Mouse (Mus musculus) intestine, postnatal 0 days (tissue): Measurements from ENCODE around the gene Mamdc2. TPM values are rescaled to one million over a fixed set of nuclear protein-coding genes. Genes with fewer than 3 reads are reported as not detected.
A peak's percentile ranks its signal among the peaks of the same experiment; 100 is the strongest.

Experiments
- ATAC-seq: fragments of 200-750 bp; cut with Nextera tagmentation; 2 replicates; pipeline ENCODE4 v1.8.0; 2017; ENCODE audit warnings: mild to moderate bottlenecking, moderate TSS enrichment, moderate library complexity
- H3K27ac ChIP-seq: fragments of 300-500 bp; sonication (generic); 2 replicates; pipeline ENCODE4 v1.5.1; 2014; ENCODE audit warnings: mild to moderate bottlenecking, low read depth, low read length, moderate library complexity
- H3K27me3 ChIP-seq: fragments of 300-500 bp; sonication (generic); replicated peaks from 2 replicates; pipeline ENCODE4 v1.6.1; 2014; ENCODE audit warnings: low read length, mixed read lengths; ENCODE audit not compliant: control insufficient read depth, insufficient read depth
- H3K36me3 ChIP-seq: fragments of 300-500 bp; sonication (generic); 2 replicates; pipeline ENCODE4 v1.6.1; 2014; ENCODE audit warnings: mild to moderate bottlenecking, moderate library complexity; ENCODE audit not compliant: control insufficient read depth, insufficient read depth
- H3K4me1 ChIP-seq: fragments of 300-500 bp; sonication (generic); replicated peaks from 2 replicates; pipeline ENCODE4 v1.6.1; 2014; ENCODE audit warnings: antibody characterized with exemption, low read length, mixed read lengths; ENCODE audit not compliant: control insufficient read depth, insufficient read depth
- H3K4me2 ChIP-seq: fragments of 300-500 bp; sonication (generic); replicated peaks from 2 replicates; pipeline ENCODE4 v1.6.1; 2014; ENCODE audit warnings: low read depth, mild to moderate bottlenecking, moderate library complexity
- H3K4me3 ChIP-seq: fragments of 300-500 bp; sonication (generic); 2 replicates; pipeline ENCODE4 v1.5.1; 2014; ENCODE audit warnings: low read depth, low read length
- H3K9ac ChIP-seq: fragments of 300-500 bp; sonication (generic); 2 replicates; pipeline ENCODE4 v1.6.1; 2014; ENCODE audit warnings: mild to moderate bottlenecking, low read depth, low read length
- H3K9me3 ChIP-seq: fragments of 300-500 bp; sonication (generic); 2 replicates; pipeline ENCODE4 v1.6.1; 2016; ENCODE audit warnings: mixed run types; ENCODE audit not compliant: control insufficient read depth
- CTCF ChIP-seq: sonication (generic); IDR thresholded peaks from 2 replicates; pipeline ENCODE4 v1.5.1; 2016; ENCODE audit warnings: low read depth, mild to moderate bottlenecking, control low read depth, antibody characterized with exemption, moderate library complexity
- WGBS: fragments of 180-500 bp; shearing (Covaris S2); extraction: QIAGEN DNeasy Blood & Tissue Kit; methylation state at CpG from one replicate; pipeline ENCODE4 v1.1.7; 2014; 5-methylcytosine and 5-hydroxymethylcytosine counted together
- polyA plus RNA-seq: library from polyadenylated mRNA; unstranded; fragments of >200 nt; fragmentation: Nextera tagmentation; extraction: Ambion mirVana; gene quantifications from 2 replicates; pipeline ENCODE4 v1.2.1, GENCODE M21; 2015

Mamdc2 gene
- polyA plus RNA-seq, 1 experiment from 2014 or later, result 2.6 TPM

GRCm38 (mm10) chr19:23410328-23410727, 37.9 kb downstream of the Mamdc2 start:
- Histone ChIP-seq H3K4me3 (no peak overlapping the region), H3K9me3 (no peaks in the 10 kb centered on the region), H3K4me1 (no peaks in the 10 kb centered on the region), H3K4me2 (no peak overlapping the region), H3K9ac (no peak overlapping the region), H3K27ac (no peak overlapping the region), H3K36me3 (no peaks in the 10 kb centered on the region), H3K27me3 (no peaks in the 10 kb centered on the region)
- 62% methylated on average over 4 of the region's 4 CpGs for WGBS
- no peak for TF ChIP-seq CTCF
- no peak for ATAC-seq

DNA sequence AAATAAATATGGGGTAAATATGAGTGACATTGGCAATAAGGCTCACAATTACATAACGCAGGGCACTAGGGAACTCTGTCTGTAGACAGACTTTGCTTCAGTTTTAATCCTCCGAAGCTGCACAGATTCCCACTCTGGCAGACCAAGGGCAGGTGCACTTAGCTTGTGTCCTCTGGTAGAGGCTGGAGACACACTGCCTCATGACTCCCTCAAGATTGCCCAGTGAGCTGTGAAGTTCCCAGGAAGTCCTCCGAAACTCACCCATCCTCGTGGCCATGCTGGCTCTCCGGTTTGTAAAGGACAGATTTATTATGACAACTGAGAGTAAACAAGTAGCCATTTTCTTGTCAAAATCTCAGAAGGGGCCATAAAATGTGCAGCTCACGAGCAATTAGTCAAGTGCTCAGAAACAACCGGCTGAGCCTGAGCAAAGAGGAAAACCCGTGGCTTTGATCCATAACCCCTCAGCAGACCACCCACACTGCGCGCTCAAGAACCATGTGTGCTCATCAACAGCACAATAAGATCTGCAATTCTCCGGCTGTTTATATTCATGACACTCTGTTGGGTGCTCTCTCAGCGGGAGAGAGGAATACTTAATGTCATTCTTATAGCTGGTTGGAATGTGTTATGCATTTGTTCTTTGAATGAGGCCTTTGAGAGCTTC, 46.6 kb downstream of the Mamdc2 start:
- Histone ChIP-seq H3K4me3 (no peak overlapping the region), H3K4me1 (no peaks in the 10 kb centered on the region), H3K4me2 (no peak overlapping the region), H3K27ac (no peak overlapping the region), H3K27me3 (no peaks in the 10 kb centered on the region), H3K9ac (no peak overlapping the region), H3K36me3 (no peaks in the 10 kb centered on the region), H3K9me3 (no peaks in the 10 kb centered on the region)
- ATAC-seq, result 0 out of 2 replicates have a peak, but pooled peaks have one; percentile 45
- WGBS, result 33% methylated on average over 12 of the region's 12 CpGs
- no peak for TF ChIP-seq CTCF

GRCm38 (mm10) chr19:23400485-23400884, 47.8 kb downstream of the Mamdc2 start:
- no peak for TF ChIP-seq CTCF

DNA sequence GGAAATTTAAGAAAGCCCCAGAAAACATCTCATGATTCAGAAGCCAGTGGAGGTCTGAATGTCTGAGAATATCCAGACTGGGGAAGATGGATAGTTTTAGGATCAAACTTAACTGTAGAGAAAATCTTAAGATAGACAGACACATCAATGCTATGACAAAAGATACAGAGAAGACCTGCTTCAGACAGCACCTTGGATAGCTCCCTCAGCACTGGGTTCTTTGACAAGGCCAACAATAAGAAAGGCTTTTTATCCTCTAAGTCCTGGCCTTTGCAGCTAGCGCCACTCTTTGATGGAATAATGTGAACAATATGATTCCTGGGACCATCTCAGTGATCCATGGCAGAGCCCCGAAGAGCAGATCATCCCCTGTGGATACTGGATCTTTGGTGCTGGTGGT, 52.3 kb downstream of the Mamdc2 start:
- no peak for ATAC-seq
- no peaks in the 10 kb centered on the region for H3K4me1 ChIP-seq
- no peak overlapping the region for H3K4me2 ChIP-seq
- no peaks in the 10 kb centered on the region for H3K36me3 ChIP-seq
- H3K27me3 ChIP-seq, result no peaks in the 10 kb centered on the region
- no peak for TF ChIP-seq CTCF
- H3K4me3 ChIP-seq, result no peak overlapping the region
- no peak overlapping the region for H3K9ac ChIP-seq
- H3K27ac ChIP-seq, result no peak overlapping the region
- no peaks in the 10 kb centered on the region for H3K9me3 ChIP-seq
- WGBS, result 58% methylated on average over 2 of the region's 2 CpGs

More at GRCm38 (mm10) chr19:23400485-23400884, 47.8 kb downstream of the Mamdc2 start:
- H3K27me3 ChIP-seq, result no peaks in the 10 kb centered on the region
- H3K9me3 ChIP-seq, result no peaks in the 10 kb centered on the region
- no peaks in the 10 kb centered on the region for H3K36me3 ChIP-seq
- H3K9ac ChIP-seq, result no peak overlapping the region
- H3K27ac ChIP-seq, result no peak overlapping the region
- H3K4me3 ChIP-seq, result no peak overlapping the region
- H3K4me2 ChIP-seq, result no peak overlapping the region
- ATAC-seq, result no peak
- WGBS, result 48% methylated on average over 5 of the region's 5 CpGs
- H3K4me1 ChIP-seq, result no peaks in the 10 kb centered on the region

DNA sequence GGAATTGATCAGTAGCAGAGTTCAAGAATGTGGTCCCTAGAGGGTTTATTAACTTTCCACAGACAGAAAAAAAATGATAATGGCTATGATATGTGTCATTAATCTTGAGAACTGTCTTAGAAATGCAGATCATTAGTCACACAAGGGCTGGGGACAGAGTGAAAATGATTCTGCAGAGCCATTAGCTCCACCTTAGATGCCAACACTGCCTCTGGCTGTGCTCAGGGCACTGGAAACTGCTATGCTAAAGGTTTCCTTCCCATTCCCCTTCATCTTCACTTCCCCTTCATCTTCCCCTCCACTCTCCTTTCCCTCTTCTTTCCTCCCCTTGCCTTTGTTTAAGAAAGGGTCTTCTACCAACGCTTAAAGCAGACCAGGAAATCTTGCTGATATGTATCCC, 53.6 kb downstream of the Mamdc2 start:
- no peaks in the 10 kb centered on the region for H3K27me3 ChIP-seq
- no peak for TF ChIP-seq CTCF
- H3K4me2 ChIP-seq, result no peak overlapping the region
- H3K27ac ChIP-seq, result no peak overlapping the region
- 57% methylated on average over 1 of the region's 1 CpGs for WGBS
- H3K9me3 ChIP-seq, result no peaks in the 10 kb centered on the region
- no peak overlapping the region for H3K4me3 ChIP-seq
- H3K36me3 ChIP-seq, result no peaks in the 10 kb centered on the region
- no peaks in the 10 kb centered on the region for H3K4me1 ChIP-seq
- H3K9ac ChIP-seq, result no peak overlapping the region
- no peak for ATAC-seq

DNA sequence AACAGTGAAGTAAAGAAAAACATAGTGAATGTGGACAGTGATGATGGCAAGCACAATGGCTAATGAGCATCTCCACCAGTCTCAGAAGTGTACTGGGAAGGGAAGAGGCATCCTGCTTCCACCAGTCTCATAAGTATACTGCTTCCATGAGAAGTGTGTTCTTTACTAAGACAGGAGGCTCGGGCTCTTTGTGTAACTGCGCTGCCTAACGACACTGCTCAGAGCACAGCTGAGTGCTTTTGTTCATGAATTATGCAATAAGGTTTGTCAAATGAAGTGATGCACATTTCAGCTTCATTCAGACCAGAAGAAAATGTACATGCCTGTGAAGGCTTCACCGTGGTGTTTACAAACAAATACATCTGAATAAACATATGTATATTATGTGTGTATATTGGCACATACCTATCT, 59.4 kb downstream of the Mamdc2 start:
- no peak overlapping the region for H3K9ac ChIP-seq
- H3K36me3 ChIP-seq, result no peaks in the 10 kb centered on the region
- H3K9me3 ChIP-seq, result no peaks in the 10 kb centered on the region
- no peaks in the 10 kb centered on the region for H3K4me1 ChIP-seq
- TF ChIP-seq CTCF, result no peak
- H3K4me2 ChIP-seq, result no peak overlapping the region
- no peaks in the 10 kb centered on the region for H3K27me3 ChIP-seq
- no peak overlapping the region for H3K27ac ChIP-seq
- 60% methylated on average over 4 of the region's 4 CpGs for WGBS
- H3K4me3 ChIP-seq, result no peak overlapping the region
- no peak for ATAC-seq
